Mouse (Mus musculus) ES-CJ7 (cell line): ENCODE measurements around the gene Slc22a14.
A peak's percentile ranks its signal among the peaks of the same experiment; 100 is the strongest.
"Not testable (repeated sequence)": the region's sequence is repeated elsewhere in the genome, so short reads cannot be mapped to it uniquely, and the experiment has no call there.

ENCODE experiments used
- DNase-seq: peaks from one replicate; pipeline ENCODE4 v3.0.0; 2011; ENCODE audit warnings: low read depth, low spot score

The Slc22a14 gene

DNA sequence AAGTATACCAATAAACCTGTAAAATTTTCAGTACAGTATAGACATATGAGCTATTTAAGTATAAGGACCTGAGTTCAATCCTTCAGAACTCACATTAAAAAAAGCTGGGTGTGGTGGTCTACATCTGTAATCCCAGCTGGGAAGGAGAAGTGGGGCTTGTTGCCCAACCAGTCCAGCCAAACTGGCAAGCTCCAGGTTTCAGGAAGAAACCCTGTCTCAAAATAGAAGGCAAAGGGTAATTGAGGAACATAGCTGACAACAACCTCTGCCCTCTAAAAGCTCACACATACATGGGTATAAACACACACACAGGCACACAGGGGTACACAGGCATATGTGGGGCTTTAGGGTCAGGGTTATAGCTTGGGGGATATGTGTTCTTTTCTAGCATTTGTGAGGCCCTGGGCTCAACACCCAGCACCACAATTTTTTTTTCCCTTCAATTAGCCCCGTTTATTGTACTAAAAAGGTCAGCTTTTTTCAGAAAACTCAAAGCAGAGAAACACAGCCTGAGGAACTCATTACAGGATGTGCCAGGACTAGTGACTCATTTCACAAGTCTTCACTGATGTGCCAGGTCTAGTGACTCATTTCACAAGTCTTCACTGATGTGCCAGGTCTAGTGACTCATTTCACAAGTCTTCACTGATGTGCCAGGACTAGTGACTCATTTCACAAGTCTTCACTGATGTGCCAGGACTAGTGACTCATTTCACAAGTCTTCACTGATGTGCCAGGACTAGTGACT is 99.8 kb downstream of the Slc22a14 start:
- DNase-seq: not testable (repeated sequence)

- no peak for DNase-seq
These were observed 102.3 kb downstream of the Slc22a14 start for GRCm38 (mm10) chr9:119263067-119263466.

- DNase-seq: no peak
These were observed 104.5 kb downstream of the Slc22a14 start for GRCm38 (mm10) chr9:119260825-119261224.

DNA sequence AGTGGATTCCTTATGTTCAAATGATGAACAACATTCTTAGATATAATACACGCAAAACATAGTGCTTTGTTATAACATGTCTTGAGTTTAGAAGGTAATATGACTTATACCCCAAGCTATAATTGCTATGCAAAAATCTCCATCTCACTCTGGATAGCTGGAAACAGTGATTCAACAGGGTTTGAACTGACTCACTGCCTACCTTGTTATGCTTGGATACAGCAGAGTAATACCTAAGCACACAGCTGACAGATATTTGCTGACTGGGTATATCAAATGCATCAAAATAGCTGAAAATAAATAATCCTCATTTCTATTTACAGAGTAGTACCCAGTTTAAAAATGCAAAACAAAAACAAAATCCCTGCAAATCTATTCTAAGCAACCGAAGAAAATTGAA is 106.6 kb downstream of the Slc22a14 start:
- DNase-seq: no peak

GRCm38 (mm10) chr9:119258128-119258527 is 107.2 kb downstream of the Slc22a14 start:
- DNase-seq: no peak

DNA sequence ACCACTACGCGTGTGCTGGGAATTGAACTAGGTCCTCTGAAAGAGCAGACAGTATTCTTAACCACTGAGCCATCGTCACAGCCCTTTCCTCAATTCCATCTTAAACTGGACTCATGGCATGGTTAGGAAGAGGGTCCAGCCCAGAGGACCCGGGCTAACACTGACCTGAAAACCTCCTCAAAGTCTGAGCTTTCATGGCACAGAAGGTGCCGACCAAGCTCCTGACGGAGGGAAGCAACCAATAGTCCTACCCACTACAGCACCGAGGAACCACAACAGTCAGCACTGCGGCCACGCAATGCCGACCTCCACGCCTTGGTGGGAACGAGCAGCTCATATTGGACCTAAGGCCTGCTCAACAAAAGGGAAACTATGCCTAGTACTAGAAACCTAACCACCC is 109.2 kb downstream of the Slc22a14 start:
- no peak for DNase-seq

GRCm38 (mm10) chr9:119255096-119255495 is 110.3 kb downstream of the Slc22a14 start:
- DNase-seq: no peak

GRCm38 (mm10) chr9:119254187-119254586 is 111.2 kb downstream of the Slc22a14 start:
- DNase-seq: no peak

DNA sequence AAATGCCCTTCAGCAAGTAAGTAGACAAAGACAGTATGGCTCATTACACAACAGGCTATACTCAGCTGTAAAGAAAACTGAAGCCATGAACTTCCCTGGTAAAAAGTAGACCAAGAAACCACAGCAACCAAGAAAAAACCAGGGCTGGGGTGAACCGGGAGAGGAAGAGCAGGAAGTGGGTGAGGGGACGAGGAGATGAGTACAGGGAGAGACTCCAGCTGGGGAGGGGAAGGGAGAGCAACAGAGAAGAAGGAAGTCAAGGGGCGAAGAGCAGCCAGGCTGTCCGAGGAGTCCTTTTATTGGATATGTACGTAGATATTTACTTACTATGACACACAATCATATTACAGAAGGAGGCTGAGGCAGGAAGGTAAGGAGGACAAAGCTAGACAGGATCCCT is 117.4 kb downstream of the Slc22a14 start:
- no peak for DNase-seq

DNA sequence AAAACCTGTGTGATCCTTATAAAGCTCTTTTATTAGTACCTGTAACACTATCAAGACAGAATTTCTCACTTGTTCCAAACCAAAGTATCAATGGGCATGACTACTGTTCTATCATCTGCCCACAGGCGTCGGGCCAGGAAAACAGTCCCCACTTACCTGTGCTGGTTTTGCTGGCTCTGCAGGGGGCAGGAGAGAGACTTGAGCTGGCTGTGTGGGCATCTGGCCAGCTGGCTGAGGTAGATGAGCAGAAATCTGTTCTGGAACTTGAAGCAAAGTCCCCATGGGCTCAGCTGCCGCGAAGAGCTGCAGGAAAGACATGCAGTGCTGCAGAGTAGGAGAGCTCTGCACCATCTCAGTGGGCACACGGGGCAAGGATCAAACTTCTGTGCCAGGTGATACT is 118.5 kb downstream of the Slc22a14 start:
- no peak for DNase-seq

DNA sequence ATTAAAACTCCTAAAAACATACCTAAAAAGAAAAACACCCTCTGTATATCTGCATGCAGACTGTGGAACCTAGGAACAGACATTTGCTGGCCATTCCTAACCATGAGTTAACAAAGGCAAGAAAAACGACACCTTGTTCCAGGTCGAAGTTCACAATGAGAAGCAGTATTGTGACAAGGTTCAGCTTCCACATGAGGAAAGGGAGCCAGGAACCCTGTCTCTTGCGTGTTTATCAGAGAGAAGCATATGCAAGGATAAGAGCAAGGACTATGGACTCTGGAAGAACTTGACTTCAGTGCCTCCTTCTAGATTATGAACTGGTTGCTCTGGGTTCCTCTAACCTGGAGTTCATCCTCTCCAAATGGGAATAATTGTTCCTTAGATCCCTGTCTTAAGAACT is 121.4 kb downstream of the Slc22a14 start:
- DNase-seq: no peak

- no peak for DNase-seq
These were observed 124.0 kb downstream of the Slc22a14 start for GRCm38 (mm10) chr9:119241169-119241865.

GRCm38 (mm10) chr9:119240286-119240997 is 124.9 kb downstream of the Slc22a14 start:
- DNase-seq: no peak

DNA sequence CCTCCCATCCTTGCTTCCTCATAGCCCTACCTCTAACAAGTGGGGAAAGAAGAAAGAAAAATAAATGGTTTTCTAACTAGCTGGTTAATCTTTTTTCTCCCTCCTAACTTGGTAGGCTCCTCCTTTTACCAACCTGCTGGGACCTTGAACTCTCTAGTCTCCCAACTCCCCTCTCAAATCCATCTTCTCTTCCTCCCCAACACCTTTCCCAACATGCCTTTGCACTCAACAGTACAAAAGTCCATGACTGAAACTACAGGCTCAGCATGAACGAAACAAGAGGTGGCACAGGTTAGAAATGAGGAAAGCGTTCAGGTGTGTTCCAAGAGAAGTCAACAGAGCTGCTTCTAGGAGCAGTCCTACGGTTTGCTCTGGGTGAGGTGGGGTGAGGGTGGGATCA is 126.1 kb downstream of the Slc22a14 start:
- DNase-seq: no peak

- DNase-seq: no peak
These were observed 126.6 kb downstream of the Slc22a14 start for GRCm38 (mm10) chr9:119238796-119239195.

DNA sequence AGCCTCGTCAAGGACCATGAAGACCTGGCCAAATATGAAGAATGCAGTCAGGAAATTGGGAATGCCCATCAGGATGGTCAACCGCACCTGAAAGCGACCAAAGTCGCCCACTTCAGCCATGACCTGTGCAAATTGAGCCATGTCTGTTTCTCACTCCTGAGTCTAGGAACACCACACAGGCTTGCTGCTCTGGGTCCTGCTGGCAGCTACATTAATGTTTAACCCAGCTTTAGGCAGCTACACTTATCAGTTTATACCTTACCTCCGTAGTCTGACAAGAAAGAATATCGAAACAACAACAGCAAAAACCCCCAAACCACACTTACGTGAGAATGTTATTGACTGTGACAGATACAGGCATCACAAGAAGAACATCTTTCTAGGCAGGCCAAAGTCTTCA is 133.8 kb downstream of the Slc22a14 start:
- DNase-seq: no peak

DNA sequence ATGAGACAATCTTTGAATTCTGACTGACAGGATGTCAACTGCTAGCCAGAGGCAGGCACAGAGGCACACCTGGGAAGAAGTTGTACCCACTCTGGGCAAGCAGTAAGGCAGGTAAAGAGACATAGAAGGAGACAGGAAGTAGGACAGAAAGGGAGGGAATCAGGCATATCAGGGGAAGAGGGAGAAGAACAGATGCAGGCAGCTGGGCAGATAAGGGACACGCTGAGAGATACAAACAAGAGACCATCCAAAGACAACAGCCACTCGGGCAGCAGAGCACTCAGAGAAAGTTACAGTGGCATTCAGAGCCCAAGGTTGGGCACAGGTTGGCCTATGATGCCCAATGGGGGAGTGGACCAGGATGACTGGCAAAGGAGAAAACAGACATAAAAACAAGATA is 134.5 kb downstream of the Slc22a14 start:
- no peak for DNase-seq

GRCm38 (mm10) chr9:119220249-119220648 is 145.1 kb downstream of the Slc22a14 start:
- DNase-seq: no peak

DNA sequence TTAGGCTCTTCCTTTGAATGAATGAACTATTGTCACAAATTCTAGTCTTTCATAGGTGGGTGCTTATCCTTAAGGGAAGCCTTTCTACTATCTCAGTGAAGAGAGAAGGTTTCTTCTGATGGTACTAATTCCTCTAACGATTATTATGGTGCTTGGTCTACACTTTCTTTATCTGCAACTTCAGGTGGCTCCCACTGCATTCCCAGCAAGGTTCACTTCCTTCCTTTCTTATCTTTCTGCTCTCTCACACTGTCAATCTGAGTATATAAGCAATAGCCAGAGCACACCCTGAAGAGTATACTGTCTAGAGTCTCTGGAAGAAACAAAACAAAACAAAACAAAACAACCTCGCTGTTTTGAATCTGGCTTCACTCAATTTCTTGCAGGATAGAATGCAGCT is 145.7 kb downstream of the Slc22a14 start:
- DNase-seq: no peak

DNA sequence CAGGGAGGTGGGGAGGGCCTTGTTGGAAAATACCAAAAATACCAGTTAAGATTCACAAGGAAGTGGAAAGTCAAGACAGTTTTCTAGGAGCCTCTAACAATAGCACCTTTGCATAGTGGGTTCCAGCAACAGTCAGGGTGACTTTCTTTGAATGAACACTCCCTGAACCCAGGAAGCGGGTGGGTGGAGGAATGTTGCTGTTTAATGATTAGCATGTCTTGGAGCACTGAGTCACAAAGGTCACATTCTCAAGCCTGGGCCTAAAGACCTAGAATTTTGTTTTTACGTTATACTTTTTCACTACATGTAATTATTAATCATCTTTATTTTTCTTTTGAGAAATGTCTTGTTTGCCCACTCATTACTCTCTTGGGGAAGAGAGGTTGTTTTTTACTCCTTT is 150.0 kb downstream of the Slc22a14 start:
- not testable (repeated sequence) for DNase-seq

- no peak for DNase-seq
These were observed 150.8 kb downstream of the Slc22a14 start for GRCm38 (mm10) chr9:119214601-119215000.

DNA sequence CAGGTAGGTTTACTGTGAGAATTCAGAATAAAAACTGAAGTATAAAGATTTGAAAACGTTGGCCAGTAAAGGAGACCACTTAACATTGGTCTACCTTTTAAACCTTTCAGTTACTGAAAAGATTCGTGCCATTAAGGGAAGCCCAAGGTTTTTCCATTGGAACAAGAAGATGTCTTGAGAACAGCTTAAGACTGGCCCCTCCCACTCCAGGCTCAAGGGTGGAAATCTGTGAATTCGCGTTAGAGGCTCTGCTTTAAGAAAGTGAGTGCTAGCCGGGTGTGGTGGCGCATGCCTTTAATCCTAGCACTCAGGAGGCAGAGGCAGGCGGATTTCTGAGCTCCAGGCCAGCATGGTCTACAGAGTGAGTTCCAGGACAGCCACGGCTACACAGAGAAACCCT is 152.4 kb downstream of the Slc22a14 start:
- DNase-seq: peak; percentile 20

- DNase-seq: no peak
These were observed 156.4 kb downstream of the Slc22a14 start, which contains the start of gene Slc22a13 for GRCm38 (mm10) chr9:119208998-119209397. Gene Slc22a13, minus strand, starts transcription at chr9:119209098.
